Mouse (Mus musculus) B cell, adult 2 months (primary cell): ENCODE results near the gene Tefm.

Experiments
- DNase-seq, 2 experiments: peaks; one replicate each; pipeline ENCODE4 v3.0.0; 2022

The Tefm gene

GRCm38 (mm10) chr11:80089817-80090214, 52.2 kb downstream of the Tefm start:
- no peak for DNase-seq

DNA sequence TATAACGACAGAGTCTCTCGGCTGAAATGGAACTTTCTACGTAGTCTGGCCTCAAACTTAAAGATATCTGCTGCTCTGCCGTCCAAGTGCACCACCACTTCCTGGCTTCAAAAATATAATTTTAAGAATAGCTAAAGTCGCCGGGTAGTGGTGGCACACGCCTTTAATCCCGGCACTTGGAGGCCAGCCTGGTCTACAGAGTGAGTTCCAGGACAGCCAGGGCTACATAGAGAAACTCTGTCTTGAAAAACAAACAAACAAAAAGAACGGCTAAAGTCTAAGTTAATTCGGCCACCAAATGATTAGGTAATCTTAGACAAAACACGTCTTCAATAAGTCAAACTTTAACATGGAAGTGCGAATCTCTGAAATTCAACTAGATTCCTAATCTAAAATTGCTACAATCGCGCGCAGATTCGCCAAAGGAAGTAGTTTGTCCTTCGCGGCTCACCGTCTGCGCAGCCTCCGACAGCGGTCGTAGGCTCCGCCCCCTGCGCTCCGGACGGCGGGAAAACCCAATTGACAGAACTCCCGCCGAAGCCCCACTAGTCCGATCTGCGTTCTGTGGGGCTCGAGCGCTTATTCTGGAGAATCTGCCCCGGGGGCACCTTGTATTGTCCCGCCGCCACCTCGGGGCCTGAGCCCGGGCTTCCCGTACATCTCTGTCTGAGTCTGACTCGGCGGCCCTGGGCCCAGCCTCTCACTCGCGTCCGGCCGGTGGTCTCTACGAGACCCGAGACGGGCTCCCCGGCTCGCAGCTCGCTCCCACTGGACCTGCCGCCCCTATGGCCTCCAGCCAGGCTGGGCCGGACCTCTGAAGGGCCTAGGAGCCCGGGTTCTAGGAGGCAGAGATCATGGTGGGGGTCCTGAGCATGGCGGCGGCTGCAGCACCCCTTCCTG, 52.8 kb downstream of the Tefm start, which contains the start of gene Atad5:
Gene Atad5, plus strand, starts transcription at position 484 of the 900 bp plus-strand sequence.
- DNase-seq, result peak; percentile 88 to 90

DNA sequence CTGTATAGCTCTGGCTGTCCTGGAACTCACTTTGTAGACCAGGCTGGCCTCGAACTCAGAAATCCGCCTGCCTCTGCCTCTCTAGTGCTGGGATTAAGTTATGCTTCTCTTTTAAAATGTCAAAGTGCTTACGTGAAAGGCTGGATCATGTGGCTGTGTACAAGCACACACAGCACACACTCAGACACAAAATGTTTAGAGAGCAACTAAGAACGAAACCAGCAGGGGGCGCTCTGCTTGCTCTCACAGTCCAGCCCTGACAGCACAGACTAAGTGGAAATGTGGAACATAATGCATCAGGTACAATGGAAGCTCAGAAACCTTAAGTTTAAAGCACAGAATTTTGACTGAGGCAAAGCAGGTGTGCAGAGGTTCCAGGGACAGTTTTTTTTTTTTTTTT, 55.1 kb downstream of the Tefm start:
- peak; percentile 94 to 95 for DNase-seq
